Mouse (Mus musculus) neural tube, embryonic 10.5 days (tissue): ENCODE measurements around the gene Pnrc1.
"Not testable (repeated sequence)": the region's sequence is repeated elsewhere in the genome, so short reads cannot be mapped to it uniquely, and the experiment has no call there.

ENCODE experiments used
- DNase-seq: peaks from one replicate; pipeline ENCODE4 v3.0.0-alpha.2; 2017; ENCODE audit warnings: low spot score; ENCODE audit errors: extremely low spot score

Gene Pnrc1

DNA sequence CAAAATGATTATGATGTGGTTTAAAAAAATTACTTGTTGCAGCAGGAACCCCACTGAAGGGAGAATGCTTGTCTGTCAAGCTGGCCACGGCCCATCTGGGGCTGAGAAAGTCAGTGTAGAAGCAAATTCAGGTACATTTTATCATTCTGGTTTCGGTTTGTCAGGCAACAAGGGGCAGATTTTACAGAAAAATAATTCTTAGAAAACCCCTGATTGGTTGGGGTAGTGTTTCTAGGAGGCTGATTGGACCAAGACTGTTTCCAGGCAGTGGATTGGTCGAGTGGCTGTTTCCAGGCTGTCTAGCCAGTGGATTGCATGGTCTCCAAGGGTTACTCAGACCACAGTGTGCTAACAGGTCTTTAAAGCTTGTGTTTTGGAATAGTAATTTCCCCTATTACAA lies at the start of gene Pnrc1:
TSS of gene Pnrc1 (minus strand) at position 162 of the 400 bp plus-strand sequence.
- DNase-seq, result no peak

DNA sequence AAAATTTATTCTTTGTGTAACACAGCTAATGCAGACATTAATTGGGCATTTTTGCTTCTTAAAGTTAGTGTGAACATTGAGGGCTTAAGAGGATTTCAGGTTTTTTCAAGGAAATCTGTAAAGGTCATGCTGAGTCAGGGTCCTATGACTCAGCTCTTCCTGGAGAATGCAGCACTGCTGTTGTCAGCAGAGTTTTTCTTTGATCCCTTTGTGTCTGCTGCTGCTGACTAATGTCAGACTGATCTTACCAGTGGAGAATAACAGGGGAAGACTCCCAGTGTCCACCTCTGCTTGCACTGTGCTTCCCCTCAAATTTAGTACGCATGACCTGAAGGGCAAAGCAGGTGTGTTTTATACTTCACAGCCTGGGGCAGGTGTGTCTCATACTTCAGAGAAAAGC lies 48.0 kb upstream of the Pnrc1 start:
- no peak for DNase-seq

DNA sequence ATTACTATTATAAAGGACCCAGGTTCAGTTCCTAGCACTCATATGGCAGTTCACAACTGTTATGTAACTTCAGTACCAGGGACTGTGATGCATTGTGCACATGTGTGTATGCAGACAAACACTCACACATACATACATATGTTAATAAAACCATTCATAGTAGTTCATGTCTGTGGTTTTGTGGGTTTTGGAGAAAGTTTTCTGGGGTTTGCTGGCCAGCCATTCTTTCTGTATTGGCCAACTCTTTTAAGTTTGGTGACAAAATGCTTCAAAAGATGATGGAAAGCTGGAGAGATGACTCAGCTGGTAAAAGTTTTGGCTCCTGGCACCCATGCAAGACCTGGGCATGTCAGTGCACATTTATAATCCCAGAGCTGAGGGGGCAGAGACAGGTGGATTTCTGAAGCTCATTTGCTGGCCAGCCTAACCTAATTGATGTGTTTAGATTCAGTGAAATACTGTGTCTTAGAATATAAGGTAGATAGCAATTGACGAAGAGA lies 43.0 kb upstream of the Pnrc1 start:
- no peak for DNase-seq

DNA sequence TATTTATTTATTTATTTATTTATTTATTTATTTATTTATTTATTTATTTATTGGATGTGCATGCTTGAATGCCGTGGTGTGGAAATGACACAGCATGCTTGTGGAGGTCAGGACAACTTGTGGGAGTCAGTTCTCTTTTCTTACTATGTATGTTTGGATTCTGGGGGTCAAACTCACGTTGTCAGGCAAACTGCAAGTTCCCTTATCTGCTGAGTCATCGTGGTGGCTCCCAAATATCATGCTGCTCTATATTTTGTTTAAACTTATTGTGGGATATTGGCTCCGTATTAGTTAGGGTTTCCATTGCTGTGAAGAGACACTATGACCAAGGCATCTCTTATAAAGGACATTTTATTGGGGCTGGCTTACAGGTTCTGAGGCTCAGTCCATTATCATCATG lies 41.2 kb upstream of the Pnrc1 start:
- no peak for DNase-seq

DNA sequence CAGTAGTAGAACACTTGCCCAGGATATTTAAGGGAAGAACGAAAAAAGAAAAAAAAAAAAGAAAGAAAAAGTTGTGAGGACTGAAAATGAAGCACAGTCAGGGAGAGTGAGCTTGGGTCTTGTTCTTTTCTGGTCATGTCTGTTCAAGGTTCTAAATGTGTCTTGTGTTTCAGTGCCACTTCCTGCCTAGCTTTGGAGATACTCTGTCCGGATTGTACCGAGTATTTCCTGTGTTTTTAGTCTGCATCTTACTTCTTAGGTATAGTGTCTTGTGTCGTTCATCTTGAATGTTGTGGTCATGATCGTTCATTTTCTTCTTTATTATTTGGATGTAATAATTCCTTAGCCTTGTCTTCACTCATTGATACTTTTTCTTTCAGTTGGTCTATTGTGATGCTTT lies 25.9 kb upstream of the Pnrc1 start:
- DNase-seq, result no peak

- DNase-seq, result not testable (repeated sequence)
Measured at GRCm38 (mm10) chr4:33314150-33314549, 24.2 kb upstream of the Pnrc1 start.

DNA sequence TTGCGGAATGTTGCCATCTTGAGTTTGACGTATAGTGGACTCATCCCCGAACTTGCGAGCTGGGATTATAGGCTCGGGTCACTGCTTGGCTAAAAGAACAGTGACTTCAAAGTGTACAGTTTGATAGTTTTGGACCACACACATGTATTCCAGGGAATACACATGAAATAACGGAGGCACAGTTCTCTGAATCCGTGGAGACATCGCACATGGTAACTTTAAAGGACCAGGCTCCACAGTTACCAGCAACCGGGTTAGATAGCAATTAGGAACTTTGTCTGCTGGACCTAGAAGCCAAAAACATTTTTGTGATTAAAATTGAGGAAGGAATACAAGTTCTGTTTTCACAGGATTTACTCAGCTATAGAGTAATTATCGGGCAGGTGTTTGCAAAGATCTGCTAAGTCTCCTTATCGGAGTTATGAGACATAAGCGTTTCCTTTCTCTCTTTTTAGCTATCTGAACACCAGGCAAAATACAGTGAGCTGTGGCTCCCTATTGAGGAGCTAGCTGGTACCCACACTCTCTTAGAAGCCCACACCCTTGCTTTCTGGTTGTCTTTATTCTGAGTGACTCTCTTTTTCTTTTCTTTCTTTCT lies 21.0 kb upstream of the Pnrc1 start:
- DNase-seq, result no peak

- peak; percentile 96 for DNase-seq
Measured at GRCm38 (mm10) chr4:33309764-33310757, 20.1 kb upstream of the Pnrc1 start, which contains the start of gene Rngtt. Gene Rngtt, plus strand, starts transcription at chr4:33310311.

GRCm38 (mm10) chr4:33307146-33307545 lies 17.2 kb upstream of the Pnrc1 start:
- DNase-seq, result no peak

GRCm38 (mm10) chr4:33303057-33303456 lies 13.1 kb upstream of the Pnrc1 start:
- no peak for DNase-seq

- not testable (repeated sequence) for DNase-seq
Measured at GRCm38 (mm10) chr4:33300891-33301665, 11.1 kb upstream of the Pnrc1 start.

DNA sequence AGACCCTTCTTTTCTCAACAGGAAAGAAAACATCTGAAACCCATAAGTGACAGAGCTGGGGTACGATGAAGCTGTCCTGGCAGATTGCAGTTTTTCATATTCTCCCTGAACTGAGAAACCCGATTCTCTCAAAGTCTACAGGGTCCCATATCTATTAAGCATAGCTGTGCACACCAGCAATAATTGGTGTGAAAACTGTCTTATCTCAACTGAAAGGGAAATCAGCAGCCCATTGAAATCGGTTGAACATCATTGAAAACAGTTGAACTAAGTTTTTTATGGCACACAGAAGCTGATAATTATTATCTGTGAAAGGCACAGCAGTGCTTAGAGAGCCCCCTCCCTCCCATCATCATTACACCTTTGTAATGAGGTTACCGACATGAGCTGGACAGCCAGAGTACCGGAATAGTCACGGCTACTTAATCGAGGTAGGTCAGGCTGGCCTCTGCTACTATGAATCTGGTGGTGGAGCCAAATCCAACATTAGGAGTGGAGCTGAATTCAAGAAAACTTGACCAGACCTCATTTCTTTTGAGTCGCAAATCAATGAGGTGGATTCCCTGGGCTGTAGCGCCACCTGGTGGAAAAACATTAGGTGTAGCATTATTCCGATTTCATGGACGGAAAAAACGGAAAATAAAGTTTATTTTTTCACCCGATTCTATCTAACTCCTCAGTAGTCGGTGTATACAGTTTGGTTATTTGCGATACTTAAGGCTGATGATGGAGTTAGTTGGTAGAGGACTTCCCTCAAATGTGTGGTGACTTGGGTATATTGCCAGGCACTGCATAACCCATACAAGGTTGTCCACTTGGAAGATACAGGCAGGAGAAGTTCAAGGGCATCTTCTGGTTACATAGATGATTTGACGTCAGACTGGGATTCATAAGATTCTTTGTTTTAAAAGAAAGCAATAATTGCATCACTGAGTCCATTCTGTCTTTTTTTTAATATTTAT lies 2.7 kb upstream of the Pnrc1 start:
- peak; percentile 78 for DNase-seq

DNA sequence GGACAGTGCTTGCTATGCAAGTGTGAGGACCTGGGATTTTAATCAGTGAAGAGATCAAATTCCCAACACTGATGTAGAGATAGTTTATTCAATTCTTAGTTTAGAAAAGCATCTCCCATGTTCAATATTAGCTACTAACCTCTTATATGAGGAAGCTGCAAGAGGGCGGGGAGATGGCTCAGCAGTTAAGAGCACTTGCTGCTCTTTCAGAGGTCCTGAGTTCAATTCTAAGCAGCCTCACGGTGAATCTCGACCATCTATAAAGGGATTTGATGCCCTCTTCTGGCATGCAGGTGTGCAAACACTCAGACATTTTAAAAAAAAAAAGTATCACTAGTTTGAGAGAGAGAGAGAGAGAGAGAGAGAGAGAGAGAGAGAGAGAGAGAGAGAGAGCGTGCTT lies 915 bp upstream of the Pnrc1 start:
- no peak for DNase-seq

DNA sequence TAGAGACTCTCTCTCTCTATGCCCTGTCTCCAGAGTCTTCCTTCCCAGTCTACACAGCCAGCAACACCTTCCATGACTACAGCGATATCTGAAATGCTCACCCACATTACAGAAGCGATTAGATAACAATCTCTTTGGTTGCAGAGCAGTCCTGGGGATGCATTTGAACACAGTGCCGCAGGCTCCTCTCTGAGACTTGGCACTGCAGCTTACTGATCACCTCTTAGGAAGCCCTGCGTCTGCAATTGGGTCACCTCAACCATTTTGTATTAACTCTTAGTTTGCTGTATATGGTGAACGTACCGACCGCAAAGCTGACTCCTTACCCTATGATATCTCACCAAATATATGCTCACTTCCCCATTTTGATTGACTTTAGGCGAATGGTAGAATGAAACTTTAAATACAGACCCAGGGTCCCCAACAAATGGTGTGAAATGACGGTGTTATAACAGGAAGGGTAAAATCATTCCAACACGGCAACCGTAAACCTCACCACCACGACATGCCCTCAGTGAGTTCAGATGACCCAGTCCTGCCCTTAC lies 785 bp downstream of the Pnrc1 start:
- DNase-seq, result no peak

GRCm38 (mm10) chr4:33285448-33285847 lies 4.5 kb downstream of the Pnrc1 start:
- no peak for DNase-seq

- no peak for DNase-seq
Measured at GRCm38 (mm10) chr4:33284083-33284880, 5.7 kb downstream of the Pnrc1 start.

DNA sequence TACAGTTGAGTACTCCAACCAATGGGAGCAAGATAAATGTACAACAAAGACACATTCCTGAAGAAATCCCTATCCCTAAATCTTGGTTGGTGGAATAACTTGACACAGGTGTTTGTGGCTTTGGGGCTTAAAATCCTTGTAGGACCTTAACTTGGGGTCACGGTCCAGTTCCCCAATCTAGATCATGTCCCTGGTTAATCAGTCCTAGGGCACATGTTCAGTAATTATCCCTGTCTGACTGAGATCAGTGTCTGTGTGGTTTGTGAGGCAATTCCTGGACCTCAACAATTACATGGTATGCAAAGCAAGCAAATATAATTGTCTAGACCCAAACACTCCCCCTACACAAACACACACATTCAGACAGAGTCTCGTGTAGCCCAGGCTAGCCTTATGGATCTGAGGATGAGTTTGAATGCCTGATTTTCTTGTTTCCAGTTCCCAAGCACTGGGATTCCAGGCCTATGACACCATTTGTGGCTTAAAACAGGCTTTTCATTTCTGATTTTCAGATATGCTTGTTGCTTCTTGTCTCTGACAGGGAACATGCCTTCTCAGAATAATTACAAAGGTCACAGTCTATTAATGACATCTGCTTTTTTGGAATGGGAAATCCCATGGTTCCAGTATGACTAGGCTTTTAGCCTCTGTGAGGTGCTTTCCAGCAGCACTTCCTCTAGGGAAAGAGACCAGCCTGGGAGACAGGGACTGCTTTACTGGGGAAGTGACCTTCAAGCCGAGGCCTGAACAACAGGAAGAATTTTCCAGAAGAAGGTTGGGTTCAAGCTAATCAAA lies 7.9 kb downstream of the Pnrc1 start:
- no peak for DNase-seq

DNA sequence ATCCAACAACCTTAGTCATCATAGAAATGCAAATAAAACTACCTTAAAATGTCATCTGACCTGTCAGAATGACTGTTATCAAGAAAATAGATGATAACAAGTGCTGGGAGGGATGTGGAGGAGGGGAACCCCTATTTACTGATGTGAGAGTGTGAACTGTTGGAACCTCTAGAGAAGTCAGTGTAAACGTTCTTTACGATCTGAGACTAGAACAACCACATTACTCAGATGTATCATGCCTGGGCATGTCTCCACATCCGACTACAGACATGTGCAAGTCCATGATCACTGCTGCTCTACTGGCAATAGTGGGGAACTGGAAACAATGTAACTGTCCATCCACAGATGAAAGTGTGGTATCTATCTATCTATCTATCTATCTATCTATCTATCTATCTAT lies 16.5 kb downstream of the Pnrc1 start:
- no peak for DNase-seq
